Mouse (Mus musculus) lung, adult 2 months (tissue): Measurements from ENCODE around the gene Cfdp1.

Source experiments
- CTCF ChIP-seq: fragments of 200-500 bp; IDR thresholded peaks from 2 replicates; pipeline ENCODE4 v1.5.1; 2011; ENCODE audit warnings: mild to moderate bottlenecking, low read length, control low read depth; ENCODE audit not compliant: insufficient read depth
- POLR2A ChIP-seq: fragments of 200-500 bp; IDR thresholded peaks from 2 replicates; pipeline ENCODE4 v1.6.1; 2011; ENCODE audit warnings: low read depth, mild to moderate bottlenecking, control low read depth, low read length, borderline replicate concordance; ENCODE audit errors: extremely low read depth

GRCm38 (mm10) chr8:111876355-111876948, 22.4 kb upstream of the Cfdp1 start, which contains the start of gene Tmem170:
- TF ChIP-seq POLR2A, result peak; percentile 96
- TF ChIP-seq CTCF, result peak; percentile 89
